Comparison of ENCODE assay signal across 8 mouse cellular contexts in the genomic region with DNA sequence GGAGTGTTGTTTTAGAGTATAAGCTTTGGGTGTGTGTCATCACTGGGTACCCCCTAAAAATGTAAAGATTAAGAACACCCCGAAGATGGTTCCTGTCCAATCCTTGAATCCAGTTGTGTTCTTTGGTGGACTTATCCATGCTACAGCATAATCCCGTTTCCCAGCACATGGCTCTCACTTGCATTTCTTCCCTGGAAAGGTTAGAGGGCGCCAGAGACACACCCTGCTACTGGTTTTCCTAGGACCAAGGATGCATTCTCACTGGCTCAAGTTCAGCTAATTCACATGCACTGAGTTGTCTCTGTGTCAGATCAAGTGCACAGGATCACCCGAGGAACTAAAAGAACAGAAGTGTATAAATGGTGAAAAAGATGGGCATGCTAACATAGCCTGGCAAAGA. TPM values are rescaled to one million over a fixed set of nuclear protein-coding genes. Genes with fewer than 3 reads are reported as not detected.
DNase-seq lines count a peak whose midpoint lies in the region; ATAC-seq lines count a peak whose summit lies in the region.

No protein-coding gene starts in this region.

- 0 out of 2 replicates have a peak, but pooled peaks cover 3% of the 10 kb centered on the region for H3K4me1 ChIP-seq in intestine, embryonic 15.5 days (replicated peaks)

- H3K4me2 ChIP-seq in intestine, embryonic 15.5 days (replicated peaks): no peak overlapping the region

- no peaks in the 10 kb centered on the region for H3K27me3 ChIP-seq in intestine, embryonic 15.5 days (replicated peaks)

- WGBS in intestine, embryonic 15.5 days: 27% methylated on average over 4 of the region's 4 CpGs

- H3K9me3 ChIP-seq in intestine, embryonic 15.5 days: no peaks in the 10 kb centered on the region

- peak; percentile 44 to 61 for DNase-seq in heart, postnatal 10 days
- no peak for DNase-seq in heart, postnatal 25 days (ENCODE audit: low spot score)
- peak; percentile 30 for DNase-seq in Muller cell, postnatal 12 days (ENCODE audit: inconsistent ontology term)
- peak; percentile 37 to 60 for DNase-seq in cerebellum, postnatal 25 days
- DNase-seq in left cerebral cortex, postnatal 36 days (ENCODE audit: low spot score in 2 of 2): peak; percentile 13 to 20
- peak; percentile 67 for DNase-seq in yolk sac, embryonic 10.5 days (ENCODE audit: low spot score)
- no peak for DNase-seq in gastrocnemius, adult 8-10 months (ENCODE audit: low spot score in 2 of 2)

- 0 out of 2 replicates have a peak, but pooled peaks have one; percentile 2 for ATAC-seq in intestine, embryonic 15.5 days

- peaks cover 11% of the 10 kb centered on the region; the same call in 1 of the 2 replicates for H3K36me3 ChIP-seq in intestine, embryonic 15.5 days

- H3K4me3 ChIP-seq in intestine, embryonic 15.5 days (replicated peaks): no peak overlapping the region

- H3K9ac ChIP-seq in intestine, embryonic 15.5 days: no peak overlapping the region

- intact Hi-C loops in heart, postnatal 10 days (cut with DNase I): loop anchor here (1.0 to 10.0 kb wide), 3 partner anchors 63 to 328 kb away; no protein-coding TSS in a partner anchor
- intact Hi-C loops in heart, postnatal 25 days (cut with DNase I): loop anchor here (2.0 to 5.0 kb wide), 2 partner anchors 62 to 91 kb away; no protein-coding TSS in a partner anchor
- intact Hi-C loops in left cerebral cortex, postnatal 36 days (cut with DNase I): loop anchor here (1.0 to 5.0 kb wide), 2 partner anchors 61 to 91 kb away; no protein-coding TSS in a partner anchor

- no peak overlapping the region for H3K27ac ChIP-seq in intestine, embryonic 15.5 days

RNA-seq across cellular contexts. Expression of a gene that starts 1.9 kb away (rescaled TPM):
- total RNA-seq in heart, postnatal 10 days (2021): not detected
- under 1 TPM; 0.21 to 0.50 TPM for total RNA-seq in heart, postnatal 25 days (2021)
- 0.52 and 0.84 TPM in 2 replicates for polyA plus RNA-seq in intestine, embryonic 15.5 days (2015; fragmentation: Nextera tagmentation; extraction: Ambion mirVana)
- total RNA-seq in left cerebral cortex, postnatal 36 days (2021): under 1 TPM in 1 of 2 experiments, not detected in 1; 0.48 TPM
- under 1 TPM in 2 of 4 experiments, not detected in 2; 0.13 to 0.51 TPM for total RNA-seq in gastrocnemius, adult 8-10 months (2022)

RNA-seq across cellular contexts. Expression of a gene that starts 33.4 kb away (rescaled TPM):
- total RNA-seq in heart, postnatal 10 days (2021): 10 to 100 TPM; 55.5 to 65.4 TPM
- 10 to 100 TPM; 33.8 to 34.1 TPM for total RNA-seq in heart, postnatal 25 days (2021)
- 299 and 320 TPM in 2 replicates for polyA plus RNA-seq in intestine, embryonic 15.5 days (2015; fragmentation: Nextera tagmentation; extraction: Ambion mirVana)
- 10 to 100 TPM; 50.8 to 61.6 TPM for total RNA-seq in left cerebral cortex, postnatal 36 days (2021)
- total RNA-seq in gastrocnemius, adult 8-10 months (2022): 10 to 100 TPM; 22.4 to 27.2 (median 26.6) TPM

RNA-seq across cellular contexts. Expression of a gene that starts 53.2 kb away (rescaled TPM):
- total RNA-seq in heart, postnatal 10 days (2021): under 1 TPM in 1 of 2 experiments, not detected in 1; 0.10 TPM
- total RNA-seq in heart, postnatal 25 days (2021): not detected
- polyA plus RNA-seq in intestine, embryonic 15.5 days (2015; fragmentation: Nextera tagmentation; extraction: Ambion mirVana): 0.85 and 1.2 TPM in 2 replicates
- under 1 TPM; 0.37 to 0.75 TPM for total RNA-seq in left cerebral cortex, postnatal 36 days (2021)
- not detected for total RNA-seq in gastrocnemius, adult 8-10 months (2022)

RNA-seq across cellular contexts. Expression of a gene that starts 53.8 kb away (rescaled TPM):
- total RNA-seq in heart, postnatal 10 days (2021): not detected
- not detected for total RNA-seq in heart, postnatal 25 days (2021)
- 0.29 and 0.33 TPM in 2 replicates for polyA plus RNA-seq in intestine, embryonic 15.5 days (2015; fragmentation: Nextera tagmentation; extraction: Ambion mirVana)
- not detected for total RNA-seq in left cerebral cortex, postnatal 36 days (2021)
- not detected for total RNA-seq in gastrocnemius, adult 8-10 months (2022)

Comparison
In these comparisons a context has a peak if more than half of its experiments do, and no peak if none do; other contexts are left out.
1. DNase-seq: peak in heart, postnatal 10 days (2 of 2), Muller cell, postnatal 12 days (single experiment), cerebellum, postnatal 25 days (2 of 2), left cerebral cortex, postnatal 36 days (2 of 2) and yolk sac, embryonic 10.5 days (single experiment); none in heart, postnatal 25 days (single experiment) and gastrocnemius, adult 8-10 months (0 of 2).